Mouse (Mus musculus) brain, embryonic 14.5 days (tissue): ENCODE data around the gene Hectd1. TPM values are rescaled to one million over a fixed set of nuclear protein-coding genes. Genes with fewer than 3 reads are reported as not detected.
A peak's percentile ranks its signal among the peaks of the same experiment; 100 is the strongest.

Source experiments
- DNase-seq: peaks from one replicate; pipeline ENCODE4 v3.0.0-alpha.2; 2011; ENCODE audit warnings: low read depth
- CTCF ChIP-seq: fragments of 200-500 bp; IDR thresholded peaks from 2 replicates; pipeline ENCODE4 v1.5.1; 2012; ENCODE audit warnings: inconsistent platforms, mild to moderate bottlenecking, moderate library complexity, borderline replicate concordance; ENCODE audit not compliant: insufficient read depth, insufficient read length; ENCODE audit errors: extremely low read depth
- POLR2A ChIP-seq: fragments of 200-500 bp; IDR thresholded peaks from 2 replicates; pipeline ENCODE4 v1.6.1; 2012; ENCODE audit warnings: mild to moderate bottlenecking, inconsistent platforms, borderline replicate concordance; ENCODE audit not compliant: poor library complexity, insufficient read depth, insufficient read length, severe bottlenecking; ENCODE audit errors: extremely low read depth
- polyA plus RNA-seq: library from polyadenylated mRNA; depleted of rRNA; stranded (reverse); fragments of >200 nt; gene quantifications from 2 replicates; pipeline ENCODE4 v1.2.3, GENCODE M21; 2012

Gene Hectd1
- polyA plus RNA-seq, 1 experiment, result 44.4 TPM

DNA sequence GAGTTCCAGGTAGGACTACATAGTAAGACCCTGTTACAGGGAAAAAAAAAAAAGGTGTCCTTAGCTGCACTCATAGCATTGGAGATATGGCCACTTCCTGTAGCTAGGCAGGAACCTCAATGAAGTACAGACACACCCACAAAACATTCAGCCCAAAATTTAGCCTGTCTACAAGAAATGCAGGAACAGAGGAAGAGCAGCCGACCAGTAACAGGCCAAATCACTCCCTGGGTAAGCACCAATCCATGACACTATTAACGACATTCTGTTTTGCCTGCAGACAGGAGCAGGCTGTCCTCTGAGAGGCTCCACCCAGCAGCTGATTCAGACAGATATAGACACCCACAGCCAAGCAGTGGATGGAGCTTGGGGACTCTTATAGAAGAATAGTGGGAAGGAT, 8.1 kb downstream of the Hectd1 start:
- no peak for DNase-seq
- TF ChIP-seq POLR2A (no peak), CTCF (no peak)

DNA sequence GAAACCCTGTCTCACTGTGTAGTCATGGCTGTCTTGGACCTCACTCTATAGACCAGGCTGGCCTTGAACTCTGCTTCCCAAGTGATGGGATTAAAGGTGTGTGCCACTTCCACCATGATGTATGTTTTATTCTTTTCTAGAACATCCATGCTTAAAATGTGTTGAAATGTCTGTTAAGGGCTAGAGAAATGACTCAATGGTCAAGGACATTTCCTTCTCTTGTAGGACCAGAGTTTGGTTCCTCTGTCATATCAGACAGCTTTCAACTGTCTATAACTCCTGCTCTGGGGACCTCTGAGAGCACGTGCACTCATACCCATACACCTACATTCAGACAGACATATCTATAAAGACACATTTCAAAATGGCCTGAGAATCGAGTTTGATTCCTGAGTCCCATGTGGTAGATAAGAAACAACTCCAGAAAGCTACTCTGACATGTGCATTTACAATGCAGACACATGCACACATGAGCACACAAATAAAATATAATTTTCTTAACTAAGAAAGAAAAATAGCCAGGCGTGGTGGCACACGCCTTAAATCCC, 9.3 kb downstream of the Hectd1 start:
- no peak for TF ChIP-seq POLR2A
- TF ChIP-seq CTCF, result no peak
- no peak for DNase-seq

DNA sequence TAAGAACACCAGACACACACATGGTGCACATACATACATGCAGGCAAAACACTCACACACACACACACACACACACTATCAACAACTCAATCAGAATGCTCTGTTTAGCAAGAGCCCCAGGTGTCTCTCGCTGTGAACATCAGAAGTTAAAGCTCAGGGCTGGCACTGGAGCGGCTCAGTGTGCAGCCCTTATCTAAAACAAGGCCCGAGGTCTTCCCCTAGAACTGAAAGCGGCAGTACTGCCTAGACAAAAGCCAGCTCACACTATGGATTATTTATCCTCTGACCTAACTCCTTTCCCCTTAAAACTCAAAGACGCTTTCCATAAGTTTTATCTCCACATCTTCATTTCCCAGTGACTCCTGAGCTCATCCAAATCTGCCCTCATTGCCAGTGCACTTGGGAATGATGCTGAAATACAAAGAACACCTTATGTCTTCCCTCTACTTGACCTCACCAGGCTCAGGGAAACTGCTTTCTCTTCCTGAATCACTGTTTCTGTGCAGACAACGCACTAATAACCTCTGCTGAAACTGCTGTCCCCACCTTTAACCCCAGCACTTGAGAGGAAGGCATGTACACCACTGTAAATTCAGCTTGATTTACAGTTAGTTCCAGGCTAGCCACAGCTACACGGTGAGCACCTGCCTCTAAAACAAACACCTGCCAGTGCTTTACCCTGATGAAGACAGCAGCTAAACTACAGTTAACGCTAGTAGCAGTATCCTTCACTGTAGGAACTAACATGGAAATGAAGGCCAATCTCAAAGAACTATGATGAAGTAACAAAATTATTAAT, 11.3 kb downstream of the Hectd1 start:
- no peak for DNase-seq
- TF ChIP-seq CTCF (no peak), POLR2A (no peak)

DNA sequence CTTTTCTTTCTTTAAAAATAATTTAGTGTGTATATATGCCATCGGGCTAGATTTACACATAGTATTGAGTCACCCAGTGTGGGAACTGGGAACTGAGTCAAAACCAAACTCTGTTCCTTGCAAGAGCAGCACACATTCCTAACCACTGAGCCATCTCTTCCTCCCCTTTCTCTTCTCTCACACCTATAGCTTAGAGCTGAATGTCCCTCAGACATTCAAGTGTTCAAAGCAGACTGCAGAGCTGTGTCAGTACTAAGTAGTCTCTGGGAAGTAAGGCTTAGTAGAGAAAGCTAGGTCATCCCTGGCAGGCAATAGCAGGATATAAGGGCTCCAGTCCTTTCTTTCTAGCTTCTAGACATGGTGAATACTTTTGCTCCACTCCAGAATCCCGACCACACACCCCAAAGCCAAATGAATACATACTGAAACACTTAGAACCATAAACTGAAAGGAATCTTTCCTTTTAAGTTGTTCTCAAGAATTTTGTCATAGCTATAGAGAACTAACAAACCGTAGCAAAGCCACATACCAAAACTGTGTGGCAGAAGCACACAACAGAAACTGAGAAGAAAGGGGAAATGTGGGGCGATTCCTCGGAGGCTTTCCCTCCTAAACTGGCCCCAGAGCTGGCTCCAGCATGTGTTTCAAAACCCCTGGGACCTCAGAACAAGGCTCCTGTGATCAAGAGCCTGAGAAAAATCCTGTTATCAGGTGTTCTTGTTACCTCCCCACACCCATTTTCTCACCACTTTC, 17.8 kb downstream of the Hectd1 start:
- DNase-seq, result no peak
- TF ChIP-seq CTCF (no peak), POLR2A (no peak)

DNA sequence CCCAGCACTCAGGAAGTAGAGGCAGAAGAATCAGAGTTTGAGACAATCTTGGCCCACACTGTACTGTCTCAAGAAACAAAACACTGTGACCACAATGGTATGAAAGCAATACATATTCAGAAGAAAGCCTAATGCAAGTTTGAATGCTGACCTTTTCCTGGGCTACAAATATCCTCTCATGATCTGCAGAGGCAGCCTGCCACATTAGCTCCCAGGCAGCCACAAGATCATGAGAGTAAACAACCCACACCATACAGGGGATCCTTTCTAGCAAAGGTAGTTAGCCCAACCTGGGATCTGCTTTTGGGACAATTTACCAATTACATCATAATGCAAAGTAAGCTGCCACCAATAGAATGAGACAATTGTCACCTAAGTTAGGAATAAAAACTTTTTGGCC, 18.8 kb downstream of the Hectd1 start:
- no peak for TF ChIP-seq POLR2A
- no peak for TF ChIP-seq CTCF
- no peak for DNase-seq

DNA sequence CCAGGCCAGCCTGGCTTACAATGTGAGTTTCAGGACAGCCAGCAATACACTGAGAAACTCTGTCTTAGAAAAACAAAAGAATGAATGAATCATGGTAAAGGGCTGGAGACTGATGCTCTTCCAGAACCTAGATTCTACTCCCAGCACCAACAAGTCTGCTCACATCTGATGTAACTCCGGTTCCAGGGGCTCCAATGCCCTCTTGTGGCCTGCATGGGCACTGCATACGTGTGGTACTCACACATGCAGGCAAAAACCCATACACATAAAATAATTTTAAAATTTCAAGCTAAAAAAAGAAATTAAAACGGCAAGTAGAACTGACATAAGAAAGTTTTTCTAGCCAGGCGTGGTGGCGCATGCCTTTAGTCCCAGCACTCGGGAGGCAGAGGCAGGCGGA, 44.5 kb downstream of the Hectd1 start:
- peak; percentile 17 for DNase-seq
- no peak for TF ChIP-seq POLR2A
- TF ChIP-seq CTCF, result peak; percentile 57; the same call in 1 of the 2 replicates

DNA sequence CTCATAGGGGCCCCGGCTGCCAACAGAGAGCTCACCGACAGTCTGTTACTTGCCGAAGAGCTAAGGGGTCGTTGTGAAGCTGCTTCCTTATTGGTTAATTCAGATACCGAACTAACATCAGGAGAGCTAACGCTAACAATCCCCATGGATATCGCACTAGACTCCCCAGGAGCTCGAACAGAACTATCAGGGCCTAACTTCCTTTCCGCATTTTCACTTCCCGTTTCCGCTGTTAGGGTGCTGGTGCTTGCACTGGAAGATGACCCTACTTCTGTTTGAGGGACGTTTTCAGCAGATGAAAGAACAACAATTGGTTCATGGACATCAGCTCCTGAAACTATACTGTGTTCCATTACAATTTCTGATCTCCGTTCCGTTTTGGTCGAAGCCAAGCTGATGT, 60.6 kb downstream of the Hectd1 start:
- TF ChIP-seq POLR2A, result no peak
- TF ChIP-seq CTCF, result no peak
- no peak for DNase-seq

DNA sequence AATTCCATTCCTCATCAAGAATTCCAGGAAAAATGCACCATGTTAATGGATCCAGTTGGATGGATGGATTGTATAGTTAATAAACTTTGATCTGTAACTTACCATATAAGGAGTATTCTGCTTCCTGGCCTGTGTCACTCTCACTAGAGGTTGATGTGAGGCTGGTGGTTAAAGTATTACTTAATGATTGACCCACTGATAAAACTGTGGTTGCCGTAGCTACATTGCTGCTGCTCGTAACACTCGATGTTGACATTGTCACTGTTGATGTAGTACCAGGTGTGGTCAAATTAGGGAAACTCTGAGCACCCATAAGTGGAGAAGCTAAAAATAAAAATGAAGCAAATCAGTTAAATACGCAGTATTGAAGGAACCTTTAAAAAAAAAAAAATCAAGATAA, 61.9 kb downstream of the Hectd1 start:
- no peak for TF ChIP-seq POLR2A
- TF ChIP-seq CTCF, result no peak
- DNase-seq, result no peak

DNA sequence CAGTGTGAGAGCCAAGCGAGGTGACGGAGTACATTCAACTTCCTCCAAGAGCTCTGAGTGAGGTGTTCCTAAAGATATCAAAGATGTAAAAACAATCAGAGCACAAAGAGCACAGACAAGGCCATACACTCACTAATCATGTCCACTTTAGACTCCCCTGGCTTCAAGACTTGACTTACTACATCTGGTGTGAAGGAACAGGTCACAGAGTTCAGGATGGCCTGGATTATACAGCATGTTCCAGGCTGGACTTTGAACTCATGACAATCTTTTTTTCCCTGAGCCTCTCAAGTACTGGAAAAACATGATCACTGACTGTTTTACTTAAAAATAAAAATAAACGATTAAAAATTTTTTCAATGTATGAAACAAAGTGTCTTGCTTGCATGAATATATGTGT, 70.0 kb downstream of the Hectd1 start:
- no peak for DNase-seq
- no peak for TF ChIP-seq POLR2A
- no peak for TF ChIP-seq CTCF

DNA sequence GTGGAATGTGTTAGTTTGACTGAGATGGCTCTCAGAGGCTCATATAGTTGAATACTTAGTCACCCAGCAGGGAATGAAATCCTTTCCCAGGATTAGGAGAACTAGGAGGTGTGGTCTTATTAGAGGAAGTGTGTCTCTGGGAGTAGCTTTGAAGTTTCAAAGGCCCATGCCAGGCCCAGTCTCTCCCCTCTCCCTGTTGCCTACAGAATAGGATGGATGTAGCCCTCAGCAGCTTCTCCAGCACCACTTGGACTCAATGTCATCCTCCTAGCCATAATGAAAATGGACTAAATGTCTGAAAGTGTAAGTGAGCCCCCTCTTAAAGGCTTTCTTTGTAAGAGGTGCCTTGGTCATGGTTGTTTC, 72.8 kb downstream of the Hectd1 start:
- TF ChIP-seq POLR2A (no peak), CTCF (no peak)
- DNase-seq, result no peak

DNA sequence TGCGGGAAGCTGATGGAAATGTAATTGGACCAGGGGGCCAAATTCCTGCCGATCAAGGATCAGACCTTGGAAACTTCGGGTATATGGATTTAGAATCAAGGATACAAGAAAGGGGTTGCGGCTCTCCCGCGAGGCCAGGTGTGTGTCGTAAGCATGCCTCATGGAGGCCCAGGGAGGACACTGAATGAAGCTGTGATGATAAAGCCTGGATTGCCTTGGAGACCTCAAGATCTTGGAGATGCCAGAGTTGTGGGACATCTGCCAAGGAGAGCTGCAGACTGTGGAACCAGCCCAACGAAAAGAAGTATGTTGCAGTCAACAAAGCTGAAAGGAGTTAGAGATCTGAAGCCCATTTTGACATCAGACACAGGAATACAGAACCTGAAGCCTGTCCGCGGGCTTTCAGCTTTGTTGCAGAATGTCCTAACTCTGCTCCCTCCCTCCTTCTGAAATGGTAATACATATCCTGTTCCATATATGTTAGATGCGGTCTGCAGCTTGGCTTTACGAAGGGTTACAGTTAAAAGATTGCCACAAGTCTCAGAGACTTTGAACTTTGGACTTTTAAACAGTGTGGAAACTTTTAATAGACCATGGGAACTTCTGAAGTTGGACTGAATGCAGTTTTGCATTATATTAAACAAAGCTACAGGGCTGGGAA, 73.3 kb downstream of the Hectd1 start:
- no peak for TF ChIP-seq POLR2A
- no peak for TF ChIP-seq CTCF
- DNase-seq, result no peak
